Mouse (Mus musculus) liver, embryonic 13.5 days (tissue): ENCODE results near the gene Tfpt. TPM values are rescaled to one million over a fixed set of nuclear protein-coding genes. Genes with fewer than 3 reads are reported as not detected.

Experiments
- ATAC-seq: fragments of 200-750 bp; cut with Nextera tagmentation; 2 replicates; pipeline ENCODE4 v1.8.0; 2017; ENCODE audit warnings: low read depth, mild to moderate bottlenecking, moderate number of reproducible peaks, moderate library complexity
- DNase-seq: peaks from one replicate; pipeline ENCODE4 v3.0.0; 2022
- H3K27ac ChIP-seq: fragments of 300-500 bp; sonication (generic); 2 replicates; pipeline ENCODE4 v1.5.1; 2015; ENCODE audit warnings: moderate library complexity, mild to moderate bottlenecking, inconsistent platforms
- H3K27me3 ChIP-seq: fragments of 300-500 bp; sonication (generic); 2 replicates; pipeline ENCODE4 v1.6.1; 2015; ENCODE audit warnings: mild to moderate bottlenecking, inconsistent platforms
- H3K36me3 ChIP-seq: fragments of 300-500 bp; sonication (generic); 2 replicates; pipeline ENCODE4 v1.6.1; 2015; ENCODE audit warnings: mild to moderate bottlenecking, inconsistent platforms
- H3K4me1 ChIP-seq: fragments of 300-500 bp; sonication (generic); replicated peaks from 2 replicates; pipeline ENCODE4 v1.6.1; 2015; ENCODE audit warnings: inconsistent platforms
- H3K4me2 ChIP-seq: fragments of 300-500 bp; sonication (generic); 2 replicates; pipeline ENCODE4 v1.6.1; 2015; ENCODE audit warnings: inconsistent platforms, mild to moderate bottlenecking, moderate library complexity
- H3K4me3 ChIP-seq: fragments of 300-500 bp; sonication (generic); replicated peaks from 2 replicates; pipeline ENCODE4 v1.5.1; 2015; ENCODE audit warnings: mild to moderate bottlenecking, inconsistent platforms
- H3K9ac ChIP-seq: fragments of 300-500 bp; sonication (generic); 2 replicates; pipeline ENCODE4 v1.6.1; 2015; ENCODE audit warnings: mild to moderate bottlenecking, inconsistent platforms
- H3K9me3 ChIP-seq: fragments of 300-500 bp; sonication (generic); replicated peaks from 2 replicates; pipeline ENCODE4 v1.6.1; 2016; ENCODE audit warnings: inconsistent platforms
- WGBS: fragments of 180-500 bp; shearing (Covaris S2); methylation state at CpG from one replicate; pipeline ENCODE4 v1.1.7; 2015; ENCODE audit not compliant: insufficient replicate concordance; 5-methylcytosine and 5-hydroxymethylcytosine counted together
- polyA plus RNA-seq: library from polyadenylated mRNA; unstranded; fragments of >200 nt; fragmentation: Nextera tagmentation; extraction: Ambion mirVana; gene quantifications from 2 replicates; pipeline ENCODE4 v1.2.1, GENCODE M21; 2015

Tfpt gene
- 12.7 and 13.0 TPM in 2 replicates for polyA plus RNA-seq

DNA sequence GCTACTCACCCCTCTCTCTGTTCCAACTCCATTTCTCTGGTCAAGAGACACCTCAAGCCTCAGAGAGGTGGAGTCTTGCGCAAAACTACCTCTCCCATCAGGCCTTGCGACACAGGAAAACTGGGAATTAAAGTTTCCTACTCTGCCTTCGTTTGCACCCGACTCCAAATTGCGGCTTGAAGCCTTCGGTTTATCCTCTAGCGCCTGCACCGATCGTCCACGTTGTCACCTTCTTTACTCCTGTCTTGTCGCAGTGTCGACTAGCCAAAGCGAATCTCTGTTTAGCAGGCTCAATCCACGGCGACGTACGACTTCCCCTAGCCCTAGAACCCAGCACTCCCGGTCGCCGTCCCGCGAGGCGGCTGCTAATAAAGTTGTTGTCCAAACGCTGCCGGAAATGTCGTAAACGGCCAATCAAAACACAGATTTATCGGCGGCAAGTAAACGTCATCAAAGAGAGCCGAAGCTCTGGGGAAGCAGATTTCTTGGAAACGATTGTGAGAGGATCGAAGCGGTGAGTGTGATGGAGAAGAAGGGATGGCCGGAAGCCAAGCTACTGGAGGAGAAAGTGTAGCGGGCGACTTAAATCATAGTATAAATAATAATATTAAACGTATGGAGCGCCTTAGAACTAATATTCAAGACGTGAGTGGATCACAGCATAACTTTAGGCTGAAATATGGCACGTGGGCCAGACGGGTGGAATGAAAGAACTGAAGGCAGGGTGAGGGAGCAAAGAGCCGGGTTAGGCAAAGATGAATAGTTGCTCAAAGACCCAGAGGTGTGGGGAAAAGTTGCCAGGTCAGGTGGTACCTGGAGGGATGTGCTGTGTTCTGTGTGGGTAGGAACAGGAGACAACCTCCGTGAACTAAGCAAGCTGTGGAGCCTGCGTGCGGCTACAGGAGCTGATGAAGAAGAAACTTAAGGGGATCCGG, at the start of gene Tfpt, which contains the start of gene Prpf31:
Gene Tfpt (minus strand): TSS at position 387 of the 935 bp plus-strand sequence.
Gene Prpf31 (plus strand): TSS at position 443 of the 935 bp plus-strand sequence.
- H3K4me3 ChIP-seq = peak within 1 kb of the TSS; percentile 78
- no peaks in the 10 kb centered on the region for H3K9me3 ChIP-seq
- WGBS = 1% methylated on average over 47 of the region's 47 CpGs
- peak within 1 kb of the TSS; percentile 87 for H3K9ac ChIP-seq
- ATAC-seq = peak; percentile 88
- peak within 1 kb of the TSS; percentile 79 for H3K27ac ChIP-seq
- peaks cover 28% of the 10 kb centered on the region for H3K4me1 ChIP-seq
- peak; percentile 89 for DNase-seq
- peak within 1 kb of the TSS; percentile 97 for H3K4me2 ChIP-seq
- H3K27me3 ChIP-seq = no peaks in the 10 kb centered on the region
- peaks cover 59% of the 10 kb centered on the region for H3K36me3 ChIP-seq

DNA sequence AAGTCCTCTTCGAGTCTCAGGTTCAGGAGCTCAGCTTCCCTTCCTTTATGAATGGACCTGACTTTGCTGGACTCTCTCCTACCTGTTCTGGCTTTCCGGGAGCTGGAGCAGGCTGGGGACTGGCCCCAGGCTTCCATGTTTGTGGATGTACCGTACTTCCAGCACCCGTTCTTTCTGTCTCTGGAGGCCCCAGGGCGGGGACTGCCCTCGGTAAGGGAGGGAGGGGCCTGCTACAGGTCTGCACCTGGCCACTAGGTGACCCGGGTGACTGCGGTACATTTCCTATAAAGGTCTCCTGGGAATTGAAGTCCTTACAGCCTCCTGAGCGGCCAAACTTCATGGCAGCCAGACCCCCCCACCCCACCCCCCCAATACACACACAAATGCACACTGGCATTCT, 47.6 kb upstream of the Tfpt start, which contains the start of gene Tmc4:
Gene Tmc4 (minus strand): TSS at position 212 of the 400 bp plus-strand sequence.
- DNase-seq (no peak), ATAC-seq (no peak)
- no peaks in the 10 kb centered on the region for H3K9me3 ChIP-seq
- no peak within 1 kb of the TSS for H3K9ac ChIP-seq
- H3K27ac ChIP-seq = no peak within 1 kb of the TSS
- H3K27me3 ChIP-seq = no peaks in the 10 kb centered on the region
- 0 out of 2 replicates have a peak, but pooled peaks cover 7% of the 10 kb centered on the region for H3K36me3 ChIP-seq
- no peak within 1 kb of the TSS for H3K4me2 ChIP-seq
- no peak within 1 kb of the TSS for H3K4me3 ChIP-seq
- WGBS = 62% methylated on average over 9 of the region's 9 CpGs
- H3K4me1 ChIP-seq = no peaks in the 10 kb centered on the region

DNA sequence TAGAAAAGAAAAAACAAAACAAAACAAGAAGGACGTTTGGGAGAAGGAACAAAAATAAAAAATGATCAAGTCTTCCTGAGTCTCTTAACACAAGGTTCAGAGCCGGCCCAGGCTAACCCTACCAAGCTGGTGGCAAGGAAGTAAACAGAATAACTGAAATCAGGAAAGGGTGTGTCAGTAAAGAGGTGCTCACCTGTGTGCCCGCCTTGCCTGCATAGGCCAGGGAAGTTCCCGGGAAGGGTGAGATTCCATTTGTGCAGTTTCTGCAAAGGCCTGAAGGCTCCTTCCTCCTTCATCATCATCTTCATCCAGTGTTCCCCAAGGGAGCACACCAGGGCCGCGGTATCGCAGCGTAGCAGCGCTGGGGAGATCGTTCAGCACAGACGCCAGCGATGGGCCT, 46.6 kb upstream of the Tfpt start:
- Histone ChIP-seq H3K4me2 (no peak overlapping the region), H3K4me3 (no peak overlapping the region), H3K9ac (no peak overlapping the region), H3K27me3 (no peaks in the 10 kb centered on the region), H3K27ac (no peak overlapping the region), H3K9me3 (no peaks in the 10 kb centered on the region), H3K36me3 (0 out of 2 replicates have a peak, but pooled peaks cover 7% of the 10 kb centered on the region), H3K4me1 (no peaks in the 10 kb centered on the region)
- no peak for ATAC-seq
- 84% methylated on average over 12 of the region's 12 CpGs for WGBS
- no peak for DNase-seq

DNA sequence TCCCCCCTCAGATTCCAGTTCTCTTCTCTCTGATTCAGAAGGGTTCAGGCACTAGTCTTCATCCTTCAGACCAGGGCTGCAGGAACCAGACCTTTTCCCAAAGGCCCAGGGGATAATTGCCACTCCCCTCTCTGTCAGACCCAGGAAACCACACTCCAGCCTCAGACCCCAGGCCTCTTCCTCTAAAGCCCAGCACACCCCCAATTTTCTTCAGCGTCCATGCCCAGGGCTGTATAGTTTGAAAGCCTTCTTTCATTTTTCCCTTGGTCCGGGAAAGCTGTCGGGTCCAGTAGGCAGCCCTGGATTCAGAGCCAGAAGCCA, 45.5 kb upstream of the Tfpt start:
- WGBS = 53% methylated on average over 3 of the region's 3 CpGs
- Histone ChIP-seq H3K27ac (no peak overlapping the region), H3K9me3 (no peaks in the 10 kb centered on the region), H3K4me3 (no peak overlapping the region), H3K4me1 (no peaks in the 10 kb centered on the region), H3K4me2 (no peak overlapping the region), H3K9ac (no peak overlapping the region), H3K27me3 (no peaks in the 10 kb centered on the region), H3K36me3 (0 out of 2 replicates have a peak, but pooled peaks cover 7% of the 10 kb centered on the region)
- DNase-seq (no peak), ATAC-seq (peak; percentile 28; the same call in 1 of the 2 replicates)

DNA sequence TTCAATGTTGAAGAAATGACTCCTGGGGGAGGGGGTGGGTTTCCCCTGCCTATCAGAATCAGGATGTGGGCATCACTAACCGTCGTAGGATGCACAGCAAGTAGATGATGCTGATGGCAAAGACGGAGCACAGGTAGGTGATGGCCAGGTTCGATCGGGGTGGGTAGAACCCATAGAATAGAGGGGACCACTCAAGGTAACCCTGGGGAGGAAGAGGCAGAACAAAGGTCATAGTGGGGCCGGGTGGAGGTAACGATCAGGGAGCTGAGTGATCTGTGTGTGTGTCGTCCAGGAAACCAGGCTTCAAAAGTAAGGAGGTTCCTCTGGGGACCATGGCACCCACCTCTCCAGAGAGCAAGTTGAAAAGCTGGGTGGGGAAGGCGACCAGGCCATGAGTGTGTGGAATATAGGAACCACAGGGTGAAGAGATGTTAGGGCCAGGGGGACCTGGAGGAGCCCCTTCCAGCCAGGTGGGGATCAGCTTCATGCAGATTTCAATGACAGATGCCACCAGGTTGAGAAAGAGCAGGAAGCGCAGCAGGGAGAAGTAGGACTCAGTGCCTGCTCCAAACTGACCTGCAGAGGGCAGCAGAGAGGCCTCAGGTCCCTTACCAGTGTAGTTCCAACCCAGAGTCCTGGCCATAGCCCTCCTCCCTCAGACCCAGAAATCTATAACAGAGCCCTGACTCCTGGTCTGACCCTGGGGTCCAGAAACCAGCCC, 44.9 kb upstream of the Tfpt start:
- WGBS = 50% methylated on average over 10 of the region's 10 CpGs
- no peak overlapping the region for H3K9ac ChIP-seq
- no peaks in the 10 kb centered on the region for H3K9me3 ChIP-seq
- H3K4me3 ChIP-seq = no peak overlapping the region
- H3K4me2 ChIP-seq = no peak overlapping the region
- DNase-seq (peak; percentile 63), ATAC-seq (peak; percentile 83)
- no peaks in the 10 kb centered on the region for H3K4me1 ChIP-seq
- H3K27ac ChIP-seq = no peak overlapping the region
- H3K36me3 ChIP-seq = 0 out of 2 replicates have a peak, but pooled peaks cover 7% of the 10 kb centered on the region
- H3K27me3 ChIP-seq = no peaks in the 10 kb centered on the region

DNA sequence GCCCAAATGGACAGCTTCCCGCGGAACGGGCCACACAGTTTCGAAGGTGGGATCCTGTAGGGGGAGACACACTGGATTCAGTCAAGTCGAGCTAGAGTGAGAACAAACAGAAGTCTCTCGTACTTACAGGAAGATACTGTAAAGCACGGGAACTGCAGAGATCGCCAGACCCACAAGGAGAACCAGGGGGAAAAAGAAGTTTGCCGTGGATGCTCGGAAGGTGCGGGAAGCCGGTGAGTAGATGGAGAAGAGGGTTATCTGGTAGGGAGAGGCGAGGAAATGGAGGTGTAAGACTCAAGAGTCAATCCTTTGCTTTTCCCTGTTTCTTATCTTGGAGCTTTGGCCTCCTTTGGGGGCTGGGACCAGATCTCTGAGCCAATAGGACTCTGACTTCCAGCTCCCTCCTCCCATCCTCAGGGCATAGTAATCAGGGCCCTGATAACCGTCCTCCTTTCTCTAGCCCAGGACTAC, 37.2 kb upstream of the Tfpt start:
- H3K27ac ChIP-seq = peak overlapping the region; percentile 90
- 24% methylated on average over 14 of the region's 14 CpGs for WGBS
- H3K4me1 ChIP-seq = peaks cover 48% of the 10 kb centered on the region
- H3K9me3 ChIP-seq = no peaks in the 10 kb centered on the region
- ATAC-seq (peak; percentile 45), DNase-seq (peak; percentile 27)
- H3K27me3 ChIP-seq = no peaks in the 10 kb centered on the region
- peak overlapping the region; percentile 81 for H3K4me2 ChIP-seq
- peak overlapping the region; percentile 70 for H3K9ac ChIP-seq
- H3K36me3 ChIP-seq = peaks cover 18% of the 10 kb centered on the region
- H3K4me3 ChIP-seq = peak overlapping the region; percentile 74

DNA sequence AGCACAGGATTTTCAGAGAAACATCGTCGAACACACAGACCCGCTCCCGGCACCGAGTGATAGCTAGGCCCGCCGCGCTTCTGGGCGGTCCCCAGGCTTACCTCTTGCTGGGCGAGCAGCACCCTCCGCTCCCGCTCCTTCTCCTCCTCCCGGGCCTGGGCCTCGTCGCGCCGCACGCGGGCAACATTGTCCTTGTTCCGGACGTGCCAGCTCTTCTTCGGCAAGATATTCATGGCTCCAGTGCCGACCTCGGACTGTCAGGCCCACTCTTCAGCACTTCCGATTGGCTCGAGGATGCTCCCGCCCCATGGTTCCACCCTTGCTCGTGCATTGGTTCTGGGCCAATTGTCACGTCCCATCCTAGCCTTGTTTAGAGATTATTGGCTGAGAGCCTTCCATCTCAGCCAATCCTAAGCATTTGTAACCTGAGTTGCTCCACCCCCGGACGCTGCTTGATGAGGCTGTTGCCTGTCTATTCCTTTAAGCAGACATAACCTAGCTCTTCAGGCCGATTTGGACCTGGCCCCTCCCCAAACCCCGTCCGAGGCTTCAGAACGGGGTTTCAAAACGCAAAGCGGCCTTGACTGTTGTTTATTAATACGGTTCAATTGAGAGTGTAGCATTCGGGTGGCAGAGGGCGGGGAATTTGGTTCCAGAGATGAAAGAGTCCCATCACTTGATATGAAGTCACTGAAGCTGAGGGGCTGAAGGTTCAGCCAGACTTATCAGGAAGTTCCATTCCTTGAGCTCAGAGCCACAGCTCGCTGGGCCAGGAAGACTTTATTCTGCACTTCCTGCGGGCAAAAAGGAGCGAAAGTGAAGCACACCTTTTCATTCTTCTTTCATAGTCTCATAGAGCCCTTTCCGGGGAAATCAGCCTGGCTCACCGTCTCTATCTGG, 35.7 kb upstream of the Tfpt start, which contains the start of gene Leng1:
Gene Leng1 (minus strand): TSS at position 626 of the 900 bp plus-strand sequence.
- DNase-seq (peak; percentile 95), ATAC-seq (peak; percentile 98)
- H3K9ac ChIP-seq = peak within 1 kb of the TSS; percentile 82
- peak within 1 kb of the TSS; percentile 90 for H3K27ac ChIP-seq
- H3K4me3 ChIP-seq = peak within 1 kb of the TSS; percentile 74
- no peaks in the 10 kb centered on the region for H3K27me3 ChIP-seq
- WGBS = 2% methylated on average over 45 of the region's 45 CpGs
- H3K4me2 ChIP-seq = peak within 1 kb of the TSS; percentile 94
- no peaks in the 10 kb centered on the region for H3K9me3 ChIP-seq
- H3K36me3 ChIP-seq = peaks cover 33% of the 10 kb centered on the region
- H3K4me1 ChIP-seq = peaks cover 48% of the 10 kb centered on the region

DNA sequence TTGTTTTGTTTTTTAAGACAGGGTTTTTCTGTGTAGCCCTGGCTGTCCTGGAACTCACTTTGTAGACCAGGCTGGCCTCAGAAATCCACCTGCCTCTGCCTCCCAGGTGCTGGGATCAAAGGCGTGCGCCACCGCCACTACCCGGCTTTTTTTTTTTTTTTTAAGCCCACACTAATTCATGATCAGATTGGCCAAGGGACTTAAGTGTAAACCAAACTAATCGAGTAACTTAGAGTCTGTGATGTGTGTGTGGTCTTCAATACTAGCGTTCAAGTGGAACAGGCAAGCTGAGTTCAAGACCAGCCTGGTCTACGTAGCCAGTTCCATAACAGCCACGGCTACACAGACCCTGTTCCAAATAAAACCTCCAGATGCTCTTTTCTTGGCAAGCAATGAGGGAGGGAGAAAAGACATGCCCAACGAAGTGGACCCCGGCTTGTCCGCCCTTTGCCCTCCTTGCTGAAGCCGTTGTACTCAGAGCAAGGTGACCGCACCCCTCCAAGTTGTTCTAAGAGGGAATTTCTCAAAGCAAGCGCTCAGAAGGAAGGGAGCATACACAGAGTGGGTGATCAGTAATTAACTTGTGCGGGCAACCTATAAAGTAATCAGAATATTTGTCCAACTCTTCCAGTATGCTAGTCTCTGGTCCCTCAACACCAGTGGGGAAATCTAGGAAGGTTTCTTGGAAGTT, 34.9 kb upstream of the Tfpt start:
- Histone ChIP-seq H3K4me1 (peaks cover 48% of the 10 kb centered on the region), H3K9me3 (no peaks in the 10 kb centered on the region), H3K9ac (peak overlapping the region; percentile 82), H3K36me3 (peaks cover 41% of the 10 kb centered on the region), H3K4me3 (peak overlapping the region; percentile 74), H3K27ac (peak overlapping the region; percentile 89), H3K27me3 (no peaks in the 10 kb centered on the region), H3K4me2 (peak overlapping the region; percentile 94)
- peak; percentile 6 for DNase-seq
- 23% methylated on average over 15 of the region's 15 CpGs for WGBS
- peak; percentile 30 for ATAC-seq

DNA sequence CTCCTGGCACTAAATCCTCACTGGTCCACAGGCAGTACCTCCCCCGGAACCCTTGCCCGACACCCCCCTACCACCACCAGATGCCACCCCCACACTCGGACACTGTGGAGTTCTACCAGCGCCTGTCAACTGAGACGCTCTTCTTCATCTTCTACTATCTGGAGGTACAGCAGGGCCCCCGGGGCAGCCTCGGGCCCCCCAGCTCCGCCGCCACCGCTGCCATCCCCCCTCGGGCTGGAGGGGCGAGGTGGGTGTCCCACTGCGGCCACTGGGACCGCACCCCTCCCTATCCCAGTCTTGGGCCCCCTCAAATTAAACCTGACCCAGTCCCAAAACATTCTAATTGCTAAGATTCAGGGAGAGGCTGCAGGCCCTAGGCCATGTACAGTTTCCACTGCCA, 28.8 kb upstream of the Tfpt start:
- no peak for DNase-seq
- no peak overlapping the region for H3K27ac ChIP-seq
- no peak for ATAC-seq
- H3K9me3 ChIP-seq = no peaks in the 10 kb centered on the region
- peaks cover 11% of the 10 kb centered on the region for H3K4me1 ChIP-seq
- WGBS = 90% methylated on average over 14 of the region's 14 CpGs
- H3K36me3 ChIP-seq = peaks cover 99% of the 10 kb centered on the region
- H3K4me3 ChIP-seq = no peak overlapping the region
- H3K27me3 ChIP-seq = no peaks in the 10 kb centered on the region
- no peak overlapping the region for H3K4me2 ChIP-seq
- no peak overlapping the region for H3K9ac ChIP-seq

DNA sequence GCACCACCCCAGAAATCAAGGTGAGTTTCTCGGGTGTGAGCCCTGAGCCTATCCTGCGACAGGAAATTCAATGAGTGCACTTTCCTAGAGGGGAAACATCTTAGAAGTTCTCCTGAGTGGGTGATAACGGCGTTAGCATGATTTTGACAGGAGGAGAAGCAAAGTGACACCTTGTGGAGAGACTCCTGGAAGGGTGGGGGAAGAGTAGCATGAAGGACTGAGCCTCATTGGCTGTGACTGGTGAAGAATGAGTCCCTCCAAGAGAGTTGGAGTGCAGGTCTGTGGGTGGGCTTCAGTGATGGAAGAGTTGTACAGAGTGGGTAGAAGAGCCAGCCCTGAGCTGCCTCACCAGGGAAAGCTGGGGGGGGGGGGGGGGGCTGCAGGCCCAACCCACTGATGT, 27.2 kb upstream of the Tfpt start:
- Histone ChIP-seq H3K9ac (no peak overlapping the region), H3K27ac (no peak overlapping the region), H3K4me1 (no peaks in the 10 kb centered on the region), H3K4me2 (no peak overlapping the region), H3K27me3 (no peaks in the 10 kb centered on the region), H3K4me3 (no peak overlapping the region), H3K36me3 (peaks cover 100% of the 10 kb centered on the region), H3K9me3 (no peaks in the 10 kb centered on the region)
- ATAC-seq (no peak), DNase-seq (no peak)
- WGBS = 84% methylated on average over 4 of the region's 4 CpGs
